Mouse (Mus musculus) MEL (cell line): ENCODE measurements at regions not wholly inside any gene's neighbourhood (a gene's known extent, or its start where the extent isn't known, plus 50 kb on each side); places are given as distances from the start of the nearest gene placed in this dataset.

Source experiments
- DNase-seq: peaks from one replicate; pipeline ENCODE4 v3.0.0; 2011; ENCODE audit warnings: low read depth, low spot score
- H3K27ac ChIP-seq: 2 replicates; pipeline ENCODE4 v1.5.1; 2012; ENCODE audit warnings: low read depth, mild to moderate bottlenecking, control low read depth, low read length, moderate library complexity; ENCODE audit not compliant: control insufficient read depth
- H3K27me3 ChIP-seq, 2 experiments: fragments of 150-350 bp in 1 of 2; sonication (generic) in 1 of 2; 2 replicates each; pipeline ENCODE4 v1.6.1; 2012; ENCODE audit warnings: low read length in 2 of 2, mild to moderate bottlenecking in 2 of 2, improper control_type of control experiment in 1 of 2, moderate library complexity in 1 of 2; ENCODE audit not compliant: insufficient read depth in 2 of 2, control insufficient read depth in 1 of 2
- H3K36me3 ChIP-seq, 2 experiments: 2 replicates each; pipeline ENCODE4 v1.6.1; 2012 to 2014; ENCODE audit warnings: low read length in 2 of 2, improper control_type of control experiment in 1 of 2, inconsistent platforms in 1 of 2, mild to moderate bottlenecking in 1 of 2; ENCODE audit not compliant: insufficient read depth in 2 of 2, control insufficient read depth in 1 of 2
- H3K4me1 ChIP-seq, 2 experiments: fragments of 150-350 bp in 1 of 2; sonication (generic) in 1 of 2; 2 replicates each; pipeline ENCODE4 v1.6.1; 2012; ENCODE audit warnings: low read length in 2 of 2, improper control_type of control experiment in 1 of 2, mild to moderate bottlenecking in 1 of 2; ENCODE audit not compliant: insufficient read depth in 2 of 2, control insufficient read depth in 1 of 2
- H3K4me3 ChIP-seq, 2 experiments: fragments of 150-350 bp in 1 of 2; sonication (generic) in 1 of 2; 2 replicates each; pipeline ENCODE4 v1.5.1; 2012; ENCODE audit warnings: low read depth in 2 of 2, low read length in 2 of 2, mild to moderate bottlenecking in 2 of 2, moderate library complexity in 2 of 2, control low read depth in 1 of 2, improper control_type of control experiment in 1 of 2; ENCODE audit not compliant: control insufficient read depth in 1 of 2, insufficient read depth in 1 of 2
- H3K79me2 ChIP-seq: 2 replicates; pipeline ENCODE4 v1.6.1; 2012; ENCODE audit warnings: mild to moderate bottlenecking, low read length, moderate library complexity; ENCODE audit not compliant: control insufficient read depth, poor library complexity, insufficient read depth
- H3K9ac ChIP-seq: 2 replicates; pipeline ENCODE4 v1.6.1; 2012; ENCODE audit warnings: low read depth, mild to moderate bottlenecking, control low read depth, low read length, moderate library complexity; ENCODE audit not compliant: control insufficient read depth, poor library complexity, severe bottlenecking
- H3K9me3 ChIP-seq: fragments of 150-350 bp; sonication (generic); replicated peaks from 2 replicates; pipeline ENCODE4 v1.6.1; 2012; ENCODE audit warnings: mild to moderate bottlenecking, low read length, improper control_type of control experiment, moderate library complexity; ENCODE audit not compliant: insufficient read depth
- CHD1 ChIP-seq: IDR thresholded peaks from 2 replicates; pipeline ENCODE4 v1.6.1; 2012; ENCODE audit warnings: low read depth, mild to moderate bottlenecking, inconsistent platforms, low read length, improper control_type of control experiment
- CHD2 ChIP-seq: IDR thresholded peaks from 2 replicates; pipeline ENCODE4 v1.6.1; 2011; ENCODE audit warnings: low read length, improper control_type of control experiment
- ELF1 ChIP-seq: IDR thresholded peaks from 2 replicates; pipeline ENCODE4 v1.6.1; 2014; ENCODE audit warnings: low read depth, mild to moderate bottlenecking, inconsistent platforms, low read length, improper control_type of control experiment, moderate library complexity
- GATA1 ChIP-seq: IDR thresholded peaks from 2 replicates; pipeline ENCODE4 v1.6.1; 2011; ENCODE audit warnings: low read depth, low read length, improper control_type of control experiment
- HCFC1 ChIP-seq: IDR thresholded peaks from 2 replicates; pipeline ENCODE4 v1.6.1; 2012; ENCODE audit warnings: low read depth, mild to moderate bottlenecking, inconsistent platforms, low read length, improper control_type of control experiment, moderate library complexity
- JUND ChIP-seq: IDR thresholded peaks from 2 replicates; pipeline ENCODE4 v1.6.1; 2011; ENCODE audit warnings: low read depth, mild to moderate bottlenecking, improper control_type of control experiment, low read length
- KAT2A ChIP-seq: conservative IDR thresholded peaks from 2 replicates; pipeline ENCODE4 v1.6.1; 2012; ENCODE audit warnings: low read depth, low read length, improper control_type of control experiment, inconsistent platforms
- MAX ChIP-seq: IDR thresholded peaks from 2 replicates; pipeline ENCODE4 v1.6.1; 2011; ENCODE audit warnings: low read length, improper control_type of control experiment
- MYB ChIP-seq: IDR thresholded peaks from 2 replicates; pipeline ENCODE4 v1.6.1; 2011; ENCODE audit warnings: mild to moderate bottlenecking, low read depth, low read length, improper control_type of control experiment
- POLR2A ChIP-seq, 2 experiments: IDR thresholded peaks; 2 replicates each; pipeline ENCODE4 v1.6.1; 2011 to 2012; ENCODE audit warnings: low read length in 2 of 2, mild to moderate bottlenecking in 2 of 2, control low read depth in 1 of 2, improper control_type of control experiment in 1 of 2, low read depth in 1 of 2, moderate library complexity in 1 of 2; ENCODE audit not compliant: control insufficient read depth in 1 of 2, insufficient read depth in 1 of 2, poor library complexity in 1 of 2
- POLR2AphosphoS5 ChIP-seq: IDR thresholded peaks from 2 replicates; pipeline ENCODE4 v1.6.1; 2012; ENCODE audit warnings: low read depth, borderline replicate concordance, mild to moderate bottlenecking, inconsistent platforms, low read length, moderate library complexity, mixed read lengths
- RCOR1 ChIP-seq: IDR thresholded peaks from 2 replicates; pipeline ENCODE4 v1.6.1; 2012; ENCODE audit warnings: low read depth, mild to moderate bottlenecking, inconsistent platforms, low read length, improper control_type of control experiment
- SMC3 ChIP-seq: IDR thresholded peaks from 2 replicates; pipeline ENCODE4 v1.6.1; 2011; ENCODE audit warnings: low read depth, low read length, improper control_type of control experiment
- UBTF ChIP-seq: IDR thresholded peaks from 2 replicates; pipeline ENCODE4 v1.6.1; 2012; ENCODE audit warnings: low read depth, mild to moderate bottlenecking, inconsistent platforms, low read length, improper control_type of control experiment, moderate library complexity, borderline replicate concordance; ENCODE audit not compliant: insufficient read depth
- USF1 ChIP-seq: IDR thresholded peaks from 2 replicates; pipeline ENCODE4 v1.6.1; 2014; ENCODE audit warnings: low read depth, mild to moderate bottlenecking, inconsistent platforms, low read length, improper control_type of control experiment, moderate library complexity
- ZC3H11A ChIP-seq: IDR thresholded peaks from 2 replicates; pipeline ENCODE4 v1.6.1; 2012; ENCODE audit warnings: low read depth, mild to moderate bottlenecking, inconsistent platforms, low read length, improper control_type of control experiment
- ZMIZ1 ChIP-seq: IDR thresholded peaks from 2 replicates; pipeline ENCODE4 v1.6.1; 2012; ENCODE audit warnings: low read depth, mild to moderate bottlenecking, inconsistent platforms, low read length, improper control_type of control experiment, moderate library complexity
- ZNF384 ChIP-seq: IDR thresholded peaks from 2 replicates; pipeline ENCODE4 v1.6.1; 2012; ENCODE audit warnings: low read depth, mild to moderate bottlenecking, inconsistent platforms, low read length, improper control_type of control experiment

DNA sequence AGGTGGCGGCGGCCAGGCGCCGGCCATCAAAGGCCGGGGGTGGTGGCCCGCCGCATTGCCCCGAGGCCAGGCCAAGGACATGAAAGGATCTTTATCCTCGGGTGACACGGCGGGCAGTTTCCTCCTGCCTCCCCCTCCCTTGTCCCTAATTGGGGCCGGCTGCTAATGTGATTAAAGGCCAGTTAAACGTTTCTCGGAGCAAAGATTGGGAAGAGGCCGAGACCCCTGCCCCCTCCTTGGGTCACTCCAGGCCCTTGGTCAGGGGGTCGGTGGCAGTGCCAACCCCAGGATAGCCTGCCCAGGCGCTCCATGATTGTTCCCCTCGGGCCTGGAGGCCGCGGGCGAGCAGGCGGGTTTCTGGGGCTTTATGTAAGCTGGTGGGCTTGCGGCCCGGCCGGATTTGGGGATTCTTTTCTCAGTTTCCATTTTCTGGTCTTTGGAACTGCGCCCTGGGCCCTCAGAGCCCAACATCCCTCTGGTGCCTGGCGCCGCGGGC lies 90.7 kb upstream of the Dio3 start:
- TF ChIP-seq POLR2A (IDR thresholded peaks at IDR 0.05; ENCODE audit: control insufficient read depth in 1 of 2, insufficient read depth in 1 of 2, low read depth in 1 of 2, low read length in 2 of 2, poor library complexity in 1 of 2): no peak
- TF ChIP-seq SMC3: no peak
- TF ChIP-seq CHD1: no peak
- no peak for TF ChIP-seq RCOR1
- TF ChIP-seq KAT2A: no peak
- no peak for TF ChIP-seq USF1
- TF ChIP-seq HCFC1: no peak
- no peak for TF ChIP-seq ZC3H11A
- no peak for TF ChIP-seq UBTF
- no peak for TF ChIP-seq MYB
- TF ChIP-seq JUND: no peak
- TF ChIP-seq ZNF384: no peak
- no peak for TF ChIP-seq GATA1
- TF ChIP-seq ZMIZ1: no peak
- no peak for TF ChIP-seq MAX
- Histone ChIP-seq H3K36me3 (no peaks in the 10 kb centered on the region), H3K27ac (no peak overlapping the region), H3K9me3 (no peaks in the 10 kb centered on the region), H3K79me2 (no peaks in the 10 kb centered on the region), H3K4me3 (no peak overlapping the region), H3K9ac (no peak overlapping the region), H3K27me3 (no peaks in the 10 kb centered on the region), H3K4me1 (no peaks in the 10 kb centered on the region)
- DNase-seq: no peak

- Histone ChIP-seq H3K9me3 (no peaks in the 10 kb centered on the region), H3K27me3 (no peaks in the 10 kb centered on the region), H3K4me1 (no peaks in the 10 kb centered on the region), H3K9ac (no peak overlapping the region), H3K79me2 (no peaks in the 10 kb centered on the region), H3K4me3 (no peak overlapping the region), H3K27ac (no peak overlapping the region), H3K36me3 (no peaks in the 10 kb centered on the region)
- no peak for TF ChIP-seq ELF1
- TF ChIP-seq CHD2: no peak
- no peak for TF ChIP-seq POLR2AphosphoS5
- DNase-seq: no peak
Observed at GRCm38 (mm10) chr12:110188641-110189328, 90.1 kb upstream of the Dio3 start.
